Mouse (Mus musculus): Measurements from ENCODE around the gene Smoc2.

DNA sequence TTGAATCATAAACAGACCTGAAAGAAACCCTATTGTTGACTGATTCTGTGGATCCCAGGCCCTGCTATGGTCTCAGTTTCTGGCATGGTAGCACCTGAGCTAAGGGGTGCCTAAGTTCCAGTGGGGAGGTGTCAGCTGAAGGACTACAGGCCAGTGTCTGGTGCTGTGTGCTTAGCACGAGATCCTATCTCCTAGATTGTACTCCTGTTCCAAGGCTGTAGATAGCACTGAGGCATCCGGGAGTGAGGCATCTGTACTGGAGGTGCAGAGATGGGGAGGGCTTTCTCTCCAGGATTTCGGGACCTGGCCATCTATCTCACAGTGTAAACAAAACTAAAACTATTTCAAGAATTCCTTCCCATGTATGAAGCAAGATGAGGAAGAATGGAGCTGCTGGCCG, 38.1 kb downstream of the Smoc2 start:
- TF ChIP-seq CTCF (IDR thresholded peaks at IDR 0.05; ENCODE audit: control insufficient read depth, insufficient read depth, insufficient replicate concordance, low read depth, low read length) (no peak), POLR2A (IDR thresholded peaks at IDR 0.05; ENCODE audit: control insufficient read depth, low read depth, low read length) (no peak)

Data from testis, adult 2 months (tissue).